Mouse (Mus musculus) bone marrow, adult 2 months (tissue): ENCODE measurements around the gene Adipor2.

Experiments used
- CTCF ChIP-seq: fragments of 200-500 bp; IDR thresholded peaks from 2 replicates; pipeline ENCODE4 v1.5.1; 2011; ENCODE audit warnings: low read length, control low read depth; ENCODE audit not compliant: control insufficient read depth, insufficient read depth
- POLR2A ChIP-seq: fragments of 200-500 bp; IDR thresholded peaks from 2 replicates; pipeline ENCODE4 v1.6.1; 2011; ENCODE audit warnings: low read depth, mild to moderate bottlenecking, control low read depth, low read length, borderline replicate concordance; ENCODE audit not compliant: control insufficient read depth

DNA sequence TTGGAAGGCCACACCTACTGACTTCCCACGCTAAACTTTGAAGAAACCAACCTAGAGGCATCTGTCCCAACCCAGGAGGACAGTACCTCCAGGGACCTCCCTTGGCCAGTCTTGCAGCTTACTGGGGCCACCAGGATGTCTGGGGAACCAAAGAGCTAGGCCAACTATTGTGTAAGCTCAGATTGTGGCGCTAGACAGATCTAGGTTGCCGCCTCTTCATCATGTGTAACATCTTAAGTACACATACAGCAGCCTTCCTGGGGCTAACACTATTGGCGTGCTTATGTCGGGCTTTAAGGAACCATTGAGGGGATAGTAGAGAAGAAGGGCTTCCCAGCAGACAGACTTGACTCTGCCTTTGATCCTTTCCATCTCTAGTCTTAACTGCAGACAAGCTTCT is 69.7 kb downstream of the Adipor2 start:
- TF ChIP-seq CTCF (no peak), POLR2A (no peak)
